Mouse (Mus musculus): Measurements from ENCODE around the gene Lad1.

Gene Lad1

DNA sequence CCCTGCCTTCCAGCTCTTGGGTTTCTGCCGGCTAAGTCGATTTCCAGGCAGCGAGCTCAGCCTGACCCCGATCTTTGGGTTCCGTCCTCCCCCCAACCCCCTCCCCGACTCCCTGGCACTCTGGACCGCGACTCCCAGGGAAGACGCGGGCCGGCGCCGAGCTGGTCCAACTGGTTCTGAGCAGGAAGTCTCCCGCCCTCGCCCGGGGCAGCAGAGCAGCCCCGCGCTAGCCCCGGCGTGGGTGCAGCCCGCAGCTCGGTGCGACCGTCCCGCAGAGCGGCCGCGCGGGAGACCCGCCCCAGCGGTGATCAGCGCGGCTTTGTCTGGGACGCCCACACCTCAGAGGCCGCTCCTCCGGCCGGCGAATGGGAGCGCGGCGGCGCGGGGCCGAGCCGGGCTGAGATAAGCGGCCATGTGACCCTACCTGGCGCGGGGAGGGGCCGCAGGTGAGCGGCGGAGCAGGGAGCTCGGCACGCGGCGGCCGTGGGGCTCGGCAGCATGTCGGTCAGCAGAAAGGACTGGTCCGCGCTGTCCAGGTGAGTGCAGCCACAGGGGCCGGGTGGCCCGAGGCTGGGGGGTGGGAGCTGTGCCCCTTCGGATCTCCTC, at the start of gene Lad1:
Gene Lad1 (plus strand): TSS at position 118 of the 606 bp plus-strand sequence.
- peak; percentile 81 for DNase-seq (ENCODE audit: low spot score)

DNA sequence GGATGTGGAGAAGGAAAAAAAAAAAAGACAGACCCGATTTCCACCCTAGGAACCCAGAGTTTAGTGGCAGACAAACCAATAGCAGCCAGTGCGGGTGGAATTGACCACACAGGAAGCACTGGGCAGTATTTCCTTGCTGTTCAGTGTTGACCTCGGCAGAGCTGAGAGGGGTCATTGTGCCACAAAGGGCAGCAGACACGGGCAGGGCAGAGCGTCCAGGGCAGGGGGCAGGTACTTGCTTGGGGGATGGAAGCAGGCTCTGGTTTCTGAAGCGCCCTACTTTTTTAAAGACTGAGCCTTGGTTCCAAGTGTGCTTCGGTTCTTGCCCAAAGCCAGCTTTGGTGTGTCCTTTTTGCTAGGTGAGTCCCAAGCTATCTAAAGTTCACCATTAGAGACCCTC, 48.2 kb upstream of the Lad1 start:
- no peak for DNase-seq (ENCODE audit: low spot score)

DNA sequence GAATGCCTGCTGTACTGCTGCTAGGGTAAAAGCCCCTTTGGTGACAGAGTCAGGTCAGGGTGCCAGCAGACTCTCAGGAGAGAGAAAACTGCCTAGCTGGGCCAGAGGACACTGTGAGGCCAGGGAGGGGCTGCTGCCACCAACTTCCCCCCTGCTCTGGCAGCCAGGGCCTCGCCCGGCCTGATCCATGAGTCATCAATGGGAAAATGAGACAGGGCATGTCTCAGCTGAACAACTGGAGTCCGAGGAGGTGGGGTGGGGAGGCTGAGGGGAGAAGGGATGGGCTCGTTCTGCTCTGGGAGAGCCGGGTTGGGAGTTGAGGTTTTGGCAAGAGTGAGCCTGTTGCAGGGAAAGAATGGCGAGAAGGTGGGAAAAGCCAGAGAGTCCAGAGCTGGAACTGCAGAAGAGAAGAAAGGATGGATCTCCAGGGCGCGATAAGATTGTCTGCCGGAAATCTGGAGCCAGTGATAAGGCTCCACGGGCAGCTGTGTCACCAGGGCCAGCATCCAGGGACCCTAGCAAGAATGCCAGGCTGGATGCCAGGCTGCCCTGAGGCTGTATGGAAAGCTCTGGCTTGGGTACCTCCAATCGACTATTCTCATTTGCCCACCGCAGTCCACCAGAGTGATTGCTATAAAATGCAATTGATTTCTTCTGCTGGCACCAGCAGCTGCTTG, 47.4 kb upstream of the Lad1 start:
- no peak for DNase-seq (ENCODE audit: low spot score)

DNA sequence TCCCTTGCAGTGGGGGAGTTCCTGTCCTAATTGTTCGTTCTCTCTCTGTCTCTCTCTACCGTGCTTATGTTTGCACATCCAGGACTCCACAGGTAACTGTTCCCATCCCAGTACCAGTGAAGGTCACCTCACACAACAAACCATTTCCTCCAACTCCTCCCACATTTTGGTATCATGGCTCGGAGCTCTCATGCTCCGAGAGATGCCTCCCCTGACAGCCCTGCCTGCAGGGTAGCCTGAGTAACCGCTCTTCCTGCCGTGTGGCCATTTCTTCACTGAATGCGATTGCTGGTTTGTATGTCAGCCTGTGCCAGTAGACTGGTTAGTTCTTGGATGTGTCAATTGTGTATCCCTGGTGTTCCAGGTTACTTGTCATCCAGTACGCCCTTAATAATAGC, 46.8 kb upstream of the Lad1 start:
- no peak for DNase-seq (ENCODE audit: low spot score)

DNA sequence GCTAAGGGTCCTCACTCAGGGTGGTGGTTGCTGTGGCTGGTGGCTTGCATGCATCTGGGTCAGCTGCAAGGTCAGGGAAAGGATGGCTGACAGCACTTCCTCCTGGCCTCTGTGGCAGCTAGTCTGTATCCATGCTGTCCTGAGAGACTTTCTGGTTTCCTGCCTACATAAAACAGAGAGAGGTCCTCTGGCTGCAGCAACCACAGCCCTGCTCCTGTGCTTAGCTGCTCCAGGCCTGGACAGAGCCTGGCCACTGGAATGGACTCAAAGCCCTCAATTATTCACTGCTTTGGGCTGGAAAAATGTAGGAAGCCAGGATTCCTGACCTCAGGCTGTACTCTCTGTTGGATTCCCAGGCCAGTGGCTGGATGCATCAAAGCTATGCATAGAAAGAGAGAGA, 41.8 kb upstream of the Lad1 start:
- no peak for DNase-seq (ENCODE audit: low spot score)

DNA sequence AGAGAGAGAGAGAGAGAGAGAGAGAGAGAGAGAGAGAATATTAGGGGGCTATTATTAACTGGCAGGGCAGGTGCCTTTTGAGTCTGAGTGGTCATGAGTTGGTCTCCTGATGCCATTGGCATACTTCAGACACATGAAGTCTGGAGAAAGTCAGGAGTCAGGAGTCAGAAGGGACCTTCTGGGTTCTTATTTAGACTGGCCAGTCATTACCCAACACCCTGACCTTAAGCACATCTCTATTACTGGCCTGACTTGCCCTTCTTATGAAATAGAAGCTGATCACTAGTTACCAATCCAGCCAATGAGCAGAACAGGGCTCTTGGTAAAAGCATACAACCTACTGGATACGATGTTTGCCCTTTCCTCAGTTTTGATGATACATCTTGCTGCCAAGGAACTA, 41.4 kb upstream of the Lad1 start:
- no peak for DNase-seq (ENCODE audit: low spot score)

DNA sequence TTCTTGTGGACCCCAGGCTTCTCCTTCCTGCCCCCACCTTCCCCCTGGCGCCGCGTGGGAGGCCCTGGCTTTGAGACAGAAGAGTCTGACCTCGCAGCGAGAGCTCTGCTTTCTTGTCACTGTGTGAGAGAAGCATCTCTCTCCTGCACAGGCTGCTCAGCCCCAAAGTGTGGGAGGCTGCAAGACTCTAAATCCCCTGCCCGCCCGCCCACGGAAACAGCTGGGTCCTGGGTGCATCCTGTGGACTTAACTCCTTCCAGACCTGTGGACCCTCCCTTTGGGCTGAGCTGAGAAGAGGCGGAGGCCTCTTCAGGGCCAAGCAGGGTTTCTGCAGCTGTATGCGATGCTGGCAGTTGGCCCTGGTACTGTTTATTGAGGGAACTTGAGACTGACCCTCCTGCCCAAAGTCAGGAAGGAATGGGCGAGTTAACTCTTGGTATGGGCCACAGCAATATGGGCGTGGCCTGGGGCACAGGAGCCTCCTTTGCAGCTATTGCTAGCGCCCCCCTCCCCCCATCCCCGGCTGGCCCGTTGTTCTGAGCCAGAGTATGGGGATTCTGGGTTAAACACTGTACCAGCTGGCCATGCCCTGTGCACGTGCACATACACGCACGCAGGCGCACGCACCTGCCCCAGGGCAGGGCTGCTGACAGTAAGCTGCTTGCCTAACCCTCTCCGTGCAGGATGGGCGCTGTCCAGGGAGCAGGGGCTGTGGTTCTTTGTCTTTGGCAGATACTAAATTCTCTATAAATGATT, 39.4 kb upstream of the Lad1 start, which contains the start of gene Tnni1:
Gene Tnni1 (plus strand): TSS at position 655 of the 756 bp plus-strand sequence.
- no peak for DNase-seq (ENCODE audit: low spot score)

DNA sequence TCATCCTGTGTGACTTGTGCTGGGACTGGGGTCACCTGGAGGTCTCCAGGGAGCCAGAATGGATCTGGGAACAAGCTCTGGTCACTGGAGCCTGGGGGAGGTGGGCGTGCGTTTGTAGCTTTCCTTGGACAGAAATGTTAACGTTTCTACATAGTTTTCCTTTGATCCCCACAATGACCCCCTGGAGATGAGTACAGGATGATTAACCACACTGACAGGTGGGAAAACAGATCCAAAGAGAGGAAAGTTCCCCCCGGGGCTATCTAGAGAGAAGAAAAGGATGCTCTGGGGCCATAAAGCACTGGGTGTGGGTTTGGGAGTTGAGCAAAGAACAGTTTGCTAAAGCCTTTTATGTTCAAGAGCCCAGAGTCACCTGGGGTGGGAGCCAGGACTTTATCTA, 37.7 kb upstream of the Lad1 start:
- no peak for DNase-seq (ENCODE audit: low spot score)

DNA sequence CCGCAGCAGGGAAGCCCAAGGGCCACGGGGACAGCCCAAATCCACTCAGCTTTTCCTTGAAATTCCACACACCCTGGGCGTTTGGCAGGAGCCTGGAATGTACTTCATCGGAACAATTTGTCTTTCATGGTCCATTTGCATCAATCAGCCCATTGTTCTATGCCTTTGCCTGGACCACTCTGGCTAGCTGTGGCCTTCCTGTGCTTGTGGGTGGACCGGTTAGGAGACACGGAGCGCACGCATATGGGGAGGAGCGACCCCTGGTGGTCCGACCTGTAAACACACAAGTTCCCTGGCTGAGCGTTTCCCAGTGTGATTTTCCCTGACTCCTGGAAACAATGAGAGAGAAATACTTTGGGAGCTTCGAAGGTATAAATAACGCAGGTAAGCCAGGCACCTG, 37.2 kb upstream of the Lad1 start:
- no peak for DNase-seq (ENCODE audit: low spot score)

DNA sequence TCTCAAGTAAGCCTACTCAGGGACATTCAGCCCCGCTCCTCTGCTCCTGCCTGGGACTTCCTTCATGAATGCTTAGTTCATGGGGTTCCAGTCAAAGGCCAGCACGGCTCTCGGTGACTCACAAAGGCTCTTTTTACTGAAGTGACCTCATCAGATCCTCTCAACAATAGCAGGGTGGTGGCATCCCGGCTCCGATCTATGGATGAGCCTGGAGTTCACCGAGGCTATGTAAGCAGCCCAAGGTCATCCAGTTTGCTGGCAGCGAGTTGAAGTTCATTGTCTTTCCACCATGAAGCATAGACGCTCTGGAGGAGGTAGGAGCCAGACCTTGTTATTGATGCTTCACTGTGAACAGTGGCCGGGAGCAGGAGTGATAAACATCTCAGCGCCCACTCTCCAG, 35.6 kb upstream of the Lad1 start:
- DNase-seq (ENCODE audit: low spot score), result no peak

DNA sequence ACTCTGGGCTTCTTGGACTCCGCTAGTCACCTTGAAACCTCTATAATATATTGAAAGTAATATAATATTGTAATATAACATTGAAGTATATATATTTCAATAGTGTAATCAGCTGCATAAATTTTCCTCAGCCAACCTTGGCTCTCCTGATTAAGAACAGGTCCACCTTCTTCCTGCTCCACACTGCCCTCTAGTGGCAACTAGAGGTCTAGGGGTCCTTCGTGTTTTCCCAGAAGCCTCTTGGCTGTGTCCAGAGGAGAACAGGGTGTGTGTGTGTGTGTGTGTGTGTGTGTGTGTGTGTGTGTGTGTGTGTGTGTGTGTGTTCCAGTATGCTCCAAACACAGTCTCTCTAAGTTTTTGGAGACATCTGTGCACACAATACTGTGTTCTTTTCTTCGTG, 30.6 kb upstream of the Lad1 start:
- DNase-seq (ENCODE audit: low spot score), result peak; percentile 72

DNA sequence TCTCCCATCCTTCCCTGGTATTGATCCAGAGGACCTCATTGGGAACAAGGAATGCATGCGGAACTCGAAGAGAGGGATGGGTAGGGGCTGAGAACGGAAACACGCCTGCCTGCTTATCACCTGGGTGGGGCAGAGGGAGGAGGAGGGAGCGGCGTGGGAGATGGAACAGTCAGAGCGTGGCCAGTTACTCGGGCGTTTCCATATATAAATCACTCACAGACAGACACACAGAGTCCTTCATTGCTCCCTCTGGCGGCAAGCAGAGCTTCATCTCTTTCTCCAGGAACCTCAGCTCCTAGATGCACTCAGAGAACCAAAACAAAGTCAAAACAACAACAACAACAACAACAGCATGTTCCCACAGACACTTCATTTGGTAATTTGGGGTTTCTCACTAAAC, 29.7 kb upstream of the Lad1 start:
- DNase-seq (ENCODE audit: low spot score), result no peak

DNA sequence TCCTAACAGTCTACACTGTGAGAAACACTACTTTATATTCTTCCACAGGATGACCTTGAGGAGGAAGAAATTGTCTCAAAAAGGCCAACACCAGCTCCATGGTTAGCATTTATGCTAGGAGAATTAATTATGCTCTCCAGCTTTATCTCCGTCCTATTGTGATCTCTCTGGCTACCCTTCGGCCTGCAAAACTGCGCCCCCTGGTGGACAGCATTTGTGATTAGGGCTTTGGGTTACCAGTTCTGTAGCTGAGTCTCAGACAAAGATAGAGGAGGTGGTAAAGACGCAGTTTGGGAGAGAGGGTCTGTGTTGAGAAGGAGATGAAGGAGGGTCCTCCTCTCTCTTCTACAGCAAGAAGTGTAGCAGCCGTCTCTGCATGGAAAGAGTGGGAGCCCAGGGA, 28.6 kb upstream of the Lad1 start:
- DNase-seq (ENCODE audit: low spot score), result no peak

DNA sequence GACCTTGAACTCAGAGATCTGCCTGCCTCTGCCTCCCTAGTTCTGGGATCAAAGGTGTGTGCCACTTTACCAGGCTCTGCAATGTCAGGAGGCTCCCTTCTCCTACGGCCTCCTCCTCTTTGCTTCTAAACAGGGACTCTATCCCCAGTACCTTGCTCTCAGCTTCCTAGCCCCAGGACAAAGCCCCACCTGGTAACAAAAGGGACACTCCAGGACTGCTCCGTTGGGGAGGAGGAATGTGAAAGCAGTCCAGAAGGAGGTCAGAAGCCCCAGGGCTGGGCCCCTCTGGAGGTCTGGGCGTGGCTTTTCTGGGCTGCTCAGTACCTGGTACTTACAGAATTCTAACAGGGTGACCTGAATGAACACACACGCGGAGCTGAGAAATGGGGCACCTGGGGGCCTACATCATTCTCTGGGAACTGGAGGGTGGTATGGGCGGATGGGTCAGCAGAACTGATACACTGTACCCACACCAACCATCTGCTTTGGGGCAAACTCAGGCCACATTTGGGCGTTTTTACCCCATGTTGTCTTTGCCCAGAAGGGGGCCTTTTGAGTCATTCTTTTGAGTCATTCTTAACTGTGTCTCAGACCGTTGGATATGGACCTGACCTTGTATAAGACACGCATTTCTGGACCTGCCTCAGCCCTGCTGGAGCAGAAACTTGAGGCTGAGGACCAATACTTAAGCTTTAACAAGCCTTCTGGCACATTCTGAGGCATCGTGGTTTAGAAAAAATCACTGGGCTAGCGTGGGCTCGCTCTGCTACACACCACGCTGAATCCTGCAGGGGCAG, 26.1 kb upstream of the Lad1 start:
- no peak for DNase-seq (ENCODE audit: low spot score)

DNA sequence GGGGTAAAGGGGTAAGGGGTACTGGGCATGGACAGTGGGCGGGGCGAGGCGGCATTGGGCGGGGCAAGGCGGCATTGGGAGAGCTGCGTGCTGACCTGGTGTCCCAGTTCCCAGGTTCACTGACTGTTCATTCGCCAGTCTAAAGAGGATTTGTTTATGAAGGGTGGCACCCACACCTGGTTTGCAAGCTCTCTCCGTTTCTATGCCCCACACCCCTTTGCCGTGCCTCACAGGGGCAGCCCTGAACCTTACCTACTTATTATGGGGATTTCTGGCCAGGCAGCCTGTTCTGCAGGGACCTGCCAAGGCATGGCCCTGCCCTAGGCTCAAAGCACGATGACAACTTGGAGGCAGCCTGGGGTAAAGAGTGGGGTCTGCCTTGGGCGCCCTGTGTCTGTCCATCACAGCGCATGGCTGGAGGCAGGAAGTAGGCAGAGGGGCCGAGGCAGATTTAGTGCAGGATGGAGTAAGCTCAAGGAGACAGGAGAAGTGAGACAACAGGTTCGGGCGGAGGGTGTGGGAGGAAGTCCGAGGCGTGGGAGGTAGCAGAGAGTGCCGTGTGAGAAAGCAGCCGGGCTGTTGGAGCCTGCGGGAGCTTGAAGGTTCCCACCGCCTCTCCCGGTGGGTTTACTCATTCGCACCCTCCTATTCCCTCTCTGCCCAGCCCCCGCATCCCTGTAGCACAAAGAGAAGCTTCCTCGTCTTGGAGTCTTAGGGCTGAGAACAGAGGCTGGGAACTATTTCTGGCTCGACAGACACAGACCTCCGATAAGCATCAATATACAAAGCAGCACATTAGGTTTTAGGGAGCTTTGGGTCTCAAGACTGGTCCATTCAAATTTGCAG, 24.8 kb upstream of the Lad1 start:
- DNase-seq (ENCODE audit: low spot score), result no peak

DNA sequence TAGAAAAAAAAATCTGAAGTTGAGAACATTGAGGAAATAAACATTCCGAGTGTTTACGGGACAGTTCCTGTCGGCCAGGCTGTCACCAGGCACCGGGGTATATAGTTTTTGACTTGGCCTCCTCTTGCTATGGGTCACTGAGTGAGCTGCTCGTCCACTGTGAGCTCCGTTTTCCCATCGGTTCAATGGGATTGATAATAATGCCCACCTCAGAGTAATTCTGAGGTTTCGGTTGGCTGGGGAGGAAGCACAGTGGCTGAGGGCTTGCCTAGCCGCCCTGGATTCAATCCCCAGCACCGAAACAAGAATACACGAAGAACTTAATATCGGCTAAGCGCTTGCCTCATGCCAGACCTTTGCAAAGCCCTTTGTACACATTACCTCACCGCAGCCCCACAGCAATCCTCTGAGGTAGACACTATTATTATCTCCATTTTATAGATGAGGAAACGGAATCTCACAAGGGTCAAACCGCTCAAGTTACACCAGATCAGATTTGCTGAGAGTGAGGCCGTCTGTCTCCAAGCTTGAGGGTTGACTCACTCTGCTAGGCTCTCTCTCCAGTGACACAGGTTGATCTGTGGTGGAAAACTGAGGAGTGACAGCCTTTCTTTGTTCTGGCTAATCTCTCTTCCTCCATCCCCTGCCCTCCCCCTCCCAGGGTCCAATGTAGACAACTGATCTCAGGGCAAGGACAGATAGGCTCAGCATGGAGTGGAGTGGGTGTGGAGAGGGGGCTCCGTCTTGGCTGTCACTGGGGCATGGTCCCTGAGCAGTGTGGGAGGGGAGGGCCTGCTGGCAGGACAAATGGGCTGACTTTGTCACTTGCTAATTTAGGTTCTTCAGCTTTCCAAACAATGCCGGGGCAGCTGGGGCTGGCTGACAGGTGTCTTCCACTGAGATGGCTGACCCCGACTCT, 23.9 kb upstream of the Lad1 start:
- no peak for DNase-seq (ENCODE audit: low spot score)

DNA sequence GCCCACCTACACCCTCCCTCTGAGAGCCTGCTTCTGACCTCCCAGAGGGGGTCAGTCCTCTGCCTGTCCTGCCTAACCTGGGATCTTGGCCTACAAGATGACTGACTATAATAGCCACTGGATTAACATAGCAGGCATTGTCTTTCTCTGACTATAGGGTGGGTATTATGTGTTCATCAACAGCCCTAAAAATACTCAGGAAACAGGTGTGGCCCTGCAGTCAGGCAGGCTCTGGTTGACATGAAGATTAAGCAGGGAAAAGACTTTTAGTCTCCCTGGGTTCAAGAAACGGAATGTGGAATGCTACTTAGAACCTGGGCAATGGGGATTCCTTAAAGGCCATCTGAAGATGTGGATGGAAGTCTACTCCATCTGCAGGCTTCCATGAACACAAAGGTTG, 19.9 kb upstream of the Lad1 start:
- no peak for DNase-seq (ENCODE audit: low spot score)

DNA sequence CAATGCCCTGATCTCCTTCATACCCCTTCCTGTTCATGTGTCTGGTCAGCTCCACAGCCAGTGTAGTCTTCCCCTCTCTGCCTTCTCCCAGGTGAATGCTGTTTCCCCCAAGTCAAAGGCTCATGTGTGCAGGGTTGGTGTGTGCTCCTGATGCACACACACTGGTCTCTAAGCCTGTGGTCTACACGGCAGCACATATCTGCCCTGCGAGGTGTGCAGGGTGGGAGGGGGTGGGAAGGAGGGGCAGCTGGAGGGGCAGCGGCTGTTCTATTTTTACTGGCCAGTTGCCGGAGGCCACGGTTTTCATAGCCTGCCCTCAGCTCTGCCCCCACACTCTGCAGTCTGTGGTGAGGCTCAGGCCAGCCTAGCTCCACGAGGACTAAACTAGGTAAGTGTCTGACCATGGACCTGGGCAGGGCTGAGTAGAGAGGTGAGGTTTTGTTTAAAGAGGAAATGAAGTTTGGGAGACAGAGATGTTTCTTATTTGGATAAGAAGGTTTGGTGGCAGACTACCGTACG, 19.2 kb upstream of the Lad1 start:
- DNase-seq (ENCODE audit: low spot score), result no peak

DNA sequence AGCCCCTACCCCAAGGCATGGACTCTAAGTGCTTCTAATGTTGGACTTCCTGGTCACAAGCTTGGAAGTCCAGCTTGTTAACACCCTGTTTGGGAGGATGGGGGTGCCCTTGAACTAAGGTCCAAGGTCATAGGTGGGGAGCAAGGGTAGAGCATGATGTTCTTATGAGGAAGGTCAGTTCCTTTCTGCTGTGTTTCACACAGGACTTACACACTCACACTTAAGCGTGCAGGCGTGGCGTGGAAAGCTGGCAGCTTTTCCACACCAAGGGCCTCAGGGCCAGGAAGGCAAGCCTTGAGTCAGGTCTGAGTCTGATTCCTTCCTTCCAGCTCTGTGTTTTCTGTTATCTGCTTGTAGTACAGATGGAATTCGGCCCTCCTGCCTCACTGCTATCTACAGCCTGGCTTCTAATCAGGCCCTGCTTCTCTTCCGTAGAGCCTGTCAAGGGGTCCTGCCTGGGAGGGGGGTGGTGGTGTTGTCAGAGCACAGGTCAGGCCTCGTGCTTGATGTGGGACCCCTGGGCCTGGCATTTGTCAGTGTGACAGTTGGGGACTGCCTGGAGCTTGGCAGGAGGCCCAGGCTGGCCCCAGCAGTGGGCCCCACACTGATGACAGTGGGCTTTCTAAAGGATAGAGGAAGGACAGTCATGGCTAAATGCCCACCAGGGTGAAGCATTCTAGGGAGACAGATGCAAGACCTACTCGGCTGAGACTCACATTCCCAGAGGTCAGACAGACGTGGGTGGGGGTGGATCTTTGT, 18.0 kb upstream of the Lad1 start:
- DNase-seq (ENCODE audit: low spot score), result peak; percentile 68

DNA sequence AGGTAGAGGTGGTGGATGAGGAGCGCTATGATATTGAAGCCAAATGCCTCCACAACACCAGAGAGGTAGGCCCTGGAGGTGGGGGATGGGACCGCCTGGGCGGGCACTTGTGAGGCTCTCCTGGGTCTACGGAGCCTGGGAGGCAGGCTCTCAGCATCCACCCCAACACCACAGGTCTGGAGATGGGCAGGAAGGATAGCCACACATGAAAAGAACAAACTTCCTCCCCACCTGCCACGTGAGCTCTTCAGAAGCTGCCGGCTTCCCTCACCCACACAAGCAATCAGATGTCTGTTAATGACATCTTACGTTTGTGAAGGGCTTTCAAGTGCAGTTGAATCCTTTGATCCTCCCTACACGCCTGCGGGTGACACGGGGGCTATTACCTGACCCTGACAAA, 10.9 kb upstream of the Lad1 start:
- no peak for DNase-seq (ENCODE audit: low spot score)
